Mouse (Mus musculus) neutrophil, adult 59 days (primary cell): ENCODE measurements around the gene Zbtb20. TPM values are rescaled to one million over a fixed set of nuclear protein-coding genes. Genes with fewer than 3 reads are reported as not detected.

Source experiments
- total RNA-seq, 2 experiments: library from RNA; stranded (reverse); gene quantifications; 1 replicate in 1 of 2; 2 replicates in 1 of 2; pipeline ENCODE4 v1.2.4; 2023

Gene Zbtb20
- total RNA-seq, result 10 to 100 TPM; 20.2 to 21.8 TPM

GRCm38 (mm10) chr16:42875852-42875980 is at the start of gene Zbtb20:
Gene Zbtb20, plus strand, starts transcription at chr16:42875881.

GRCm38 (mm10) chr16:43663978-43664579 is 788.4 kb downstream of the Zbtb20 start, which contains the start of gene Tigit:
Gene Tigit, minus strand, starts transcription at chr16:43664146.

